Mouse (Mus musculus) heart, embryonic 12.5 days (tissue): ENCODE measurements at regions not wholly inside any gene's neighbourhood (a gene's known extent, or its start where the extent isn't known, plus 50 kb on each side); places are given as distances from the start of the nearest gene placed in this dataset.
"Not testable (repeated sequence)": the region's sequence is repeated elsewhere in the genome, so short reads cannot be mapped to it uniquely, and the experiment has no call there.

Source experiments
- ATAC-seq: fragments of 200-750 bp; cut with Nextera tagmentation; 2 replicates; pipeline ENCODE4 v1.8.0; 2017; ENCODE audit warnings: moderate TSS enrichment, moderate library complexity; ENCODE audit not compliant: insufficient number of reproducible peaks, low FRiP score
- H3K27ac ChIP-seq: fragments of 300-500 bp; sonication (generic); 2 replicates; pipeline ENCODE4 v1.5.1; 2016; ENCODE audit warnings: mild to moderate bottlenecking, moderate library complexity; ENCODE audit not compliant: poor library complexity, severe bottlenecking
- H3K27me3 ChIP-seq: fragments of 300-500 bp; sonication (generic); replicated peaks from 2 replicates; pipeline ENCODE4 v1.6.1; 2016; ENCODE audit warnings: mild to moderate bottlenecking, moderate library complexity
- H3K36me3 ChIP-seq: fragments of 300-500 bp; sonication (generic); 2 replicates; pipeline ENCODE4 v1.6.1; 2016; ENCODE audit warnings: mild to moderate bottlenecking, moderate library complexity
- H3K4me1 ChIP-seq: fragments of 300-500 bp; sonication (generic); replicated peaks from 2 replicates; pipeline ENCODE4 v1.6.1; 2016; ENCODE audit warnings: mild to moderate bottlenecking
- H3K4me2 ChIP-seq: fragments of 300-500 bp; sonication (generic); 2 replicates; pipeline ENCODE4 v1.6.1; 2016; ENCODE audit warnings: mild to moderate bottlenecking, moderate library complexity
- H3K4me3 ChIP-seq: fragments of 300-500 bp; sonication (generic); 2 replicates; pipeline ENCODE4 v1.5.1; 2016; ENCODE audit warnings: mild to moderate bottlenecking
- H3K9ac ChIP-seq: fragments of 300-500 bp; sonication (generic); 2 replicates; pipeline ENCODE4 v1.6.1; 2016; ENCODE audit warnings: mild to moderate bottlenecking, moderate library complexity
- H3K9me3 ChIP-seq: fragments of 300-500 bp; sonication (generic); replicated peaks from 2 replicates; pipeline ENCODE4 v1.6.1; 2016; ENCODE audit warnings: mild to moderate bottlenecking, moderate library complexity
- WGBS: fragments of 180-500 bp; shearing (Covaris S2); methylation state at CpG from one replicate; pipeline ENCODE4 v1.1.7; 2016; 5-methylcytosine and 5-hydroxymethylcytosine counted together

GRCm38 (mm10) chr14:53750703-53751441 lies 503.0 kb downstream of the Dad1 start:
- 36% methylated on average over 4 of the region's 4 CpGs for WGBS
- no peaks in the 10 kb centered on the region for H3K9me3 ChIP-seq
- ATAC-seq = no peak

DNA sequence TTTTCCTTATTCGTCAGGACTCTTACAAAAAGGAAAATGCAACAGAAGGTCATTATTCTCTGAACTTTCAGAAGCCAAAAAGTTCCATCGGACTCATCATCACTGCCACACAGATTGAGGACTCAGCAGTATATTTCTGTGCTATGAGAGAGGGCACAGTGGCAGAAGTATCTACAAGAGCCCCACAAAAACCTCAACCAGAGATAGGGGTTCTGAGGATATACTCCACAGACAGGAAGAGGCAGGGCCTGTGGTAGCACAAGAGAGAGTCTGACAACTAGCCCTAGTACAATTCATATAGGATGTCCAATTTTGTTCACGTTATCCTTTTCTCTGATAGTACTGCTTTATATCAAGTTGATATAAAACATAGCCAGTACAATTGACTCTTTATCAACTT lies 510.4 kb downstream of the Dad1 start:
- 78% methylated on average over 3 of the region's 3 CpGs for WGBS
- not testable (repeated sequence) for H3K4me3 ChIP-seq, H3K9ac ChIP-seq, H3K27ac ChIP-seq, H3K4me1 ChIP-seq, H3K4me2 ChIP-seq, ATAC-seq, H3K9me3 ChIP-seq, H3K27me3 ChIP-seq, H3K36me3 ChIP-seq

More at GRCm38 (mm10) chr14:53750703-53751441, 503.0 kb downstream of the Dad1 start:
- Histone ChIP-seq H3K36me3 (no peaks in the 10 kb centered on the region), H3K27me3 (no peaks in the 10 kb centered on the region), H3K9ac (no peak overlapping the region), H3K4me2 (no peak overlapping the region), H3K27ac (no peak overlapping the region), H3K4me3 (no peak overlapping the region), H3K4me1 (no peaks in the 10 kb centered on the region)

DNA sequence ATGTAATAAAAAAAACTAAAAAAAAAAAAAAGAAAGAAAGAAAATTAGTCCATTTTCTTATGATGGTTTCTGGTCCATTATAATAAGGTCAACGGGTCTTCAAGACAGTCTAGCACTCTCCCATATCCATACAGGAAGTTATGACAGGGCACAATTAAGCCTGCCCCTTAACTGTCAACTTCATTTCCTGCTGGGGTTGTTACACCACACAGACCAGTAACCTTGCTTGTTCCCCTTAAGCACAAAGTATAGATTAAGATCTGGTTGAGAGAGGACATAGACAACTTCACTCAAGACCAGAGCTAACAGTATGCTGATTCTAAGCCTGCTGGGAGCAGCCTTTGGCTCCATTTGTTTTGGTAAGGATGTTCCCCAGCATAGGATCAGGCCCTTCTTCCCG lies 511.0 kb downstream of the Dad1 start:
- not testable (repeated sequence) for H3K27ac ChIP-seq, H3K9me3 ChIP-seq, H3K9ac ChIP-seq, H3K27me3 ChIP-seq, H3K4me3 ChIP-seq, ATAC-seq, H3K36me3 ChIP-seq, H3K4me1 ChIP-seq, H3K4me2 ChIP-seq
- 64% methylated on average over 2 of the region's 2 CpGs for WGBS

DNA sequence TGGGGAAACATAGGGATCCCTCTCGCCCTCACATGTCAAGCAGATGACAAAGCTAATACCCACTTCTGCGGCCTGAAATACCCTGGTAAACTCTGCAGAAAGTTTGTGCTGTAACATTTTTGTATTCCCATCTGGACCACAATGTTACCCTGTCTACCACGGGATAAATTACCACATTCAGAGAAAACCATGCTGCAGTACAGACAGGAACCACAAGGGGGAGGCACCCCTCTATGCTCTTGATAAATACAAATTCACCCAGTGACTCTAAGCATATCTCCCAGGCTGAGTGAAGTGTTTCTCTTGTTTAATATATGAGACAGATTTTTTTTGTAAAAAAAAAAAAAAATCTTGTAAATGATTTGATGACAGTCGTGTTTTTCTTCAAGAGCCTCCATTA lies 512.7 kb downstream of the Dad1 start:
- H3K4me3 ChIP-seq, H3K4me2 ChIP-seq, H3K27ac ChIP-seq, H3K36me3 ChIP-seq, ATAC-seq, H3K9ac ChIP-seq, H3K4me1 ChIP-seq, H3K27me3 ChIP-seq, H3K9me3 ChIP-seq: not testable (repeated sequence)
- WGBS = 34% methylated on average over 4 of the region's 4 CpGs

DNA sequence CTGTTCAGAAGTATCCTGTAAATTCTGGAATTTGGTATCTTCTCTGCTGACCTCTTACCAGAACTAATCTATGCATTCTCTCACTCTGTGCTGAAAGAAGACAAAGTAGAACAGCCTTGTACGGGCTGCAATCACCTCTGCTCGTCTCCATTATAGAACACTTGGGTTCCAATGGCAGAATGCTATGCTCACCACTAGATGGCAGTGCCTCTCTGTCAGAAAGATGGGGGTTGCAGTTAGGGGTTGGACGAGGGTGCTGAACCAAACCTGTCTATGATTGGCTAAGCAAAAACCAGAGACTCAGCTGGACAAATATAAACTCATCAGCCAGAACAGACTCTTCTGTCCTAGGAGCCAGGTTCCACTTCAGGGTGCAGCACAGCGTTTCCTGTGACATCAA lies 515.9 kb downstream of the Dad1 start:
- H3K9me3 ChIP-seq, ATAC-seq, H3K9ac ChIP-seq, H3K27me3 ChIP-seq, H3K36me3 ChIP-seq, H3K4me2 ChIP-seq, H3K27ac ChIP-seq, H3K4me1 ChIP-seq, H3K4me3 ChIP-seq: not testable (repeated sequence)
- 35% methylated on average over 4 of the region's 4 CpGs for WGBS

DNA sequence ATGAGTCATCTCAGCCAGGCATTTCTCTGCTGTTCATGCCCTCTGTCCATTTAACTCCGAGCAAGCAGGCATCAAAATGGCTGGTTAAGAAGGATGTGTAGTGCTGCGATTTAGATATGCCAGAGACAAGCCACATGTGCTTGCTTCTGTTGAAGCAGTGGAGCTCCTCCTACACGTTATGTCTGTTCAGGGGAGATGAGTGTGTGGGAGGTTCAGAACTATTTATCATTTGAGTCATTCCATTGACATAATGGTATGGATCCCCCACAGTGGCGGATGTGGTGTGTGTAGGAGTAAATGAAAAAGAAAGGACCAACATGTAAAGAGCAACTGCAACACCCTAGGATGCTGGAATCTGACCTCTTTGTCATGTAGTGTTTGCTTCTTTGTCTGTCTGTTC lies 517.6 kb downstream of the Dad1 start:
- not testable (repeated sequence) for H3K4me3 ChIP-seq, H3K4me1 ChIP-seq, H3K9ac ChIP-seq, H3K36me3 ChIP-seq, ATAC-seq, H3K9me3 ChIP-seq, H3K27ac ChIP-seq, H3K4me2 ChIP-seq, H3K27me3 ChIP-seq
- 62% methylated on average over 4 of the region's 4 CpGs for WGBS

- not testable (repeated sequence) for H3K36me3 ChIP-seq, H3K27ac ChIP-seq, H3K9ac ChIP-seq, H3K9me3 ChIP-seq, H3K4me1 ChIP-seq, ATAC-seq, H3K4me2 ChIP-seq, H3K27me3 ChIP-seq, H3K4me3 ChIP-seq
- no CpG with 5 or more reads among the region's 4 CpGs for WGBS
Measured at GRCm38 (mm10) chr14:53731600-53731999, 522.3 kb downstream of the Dad1 start.

DNA sequence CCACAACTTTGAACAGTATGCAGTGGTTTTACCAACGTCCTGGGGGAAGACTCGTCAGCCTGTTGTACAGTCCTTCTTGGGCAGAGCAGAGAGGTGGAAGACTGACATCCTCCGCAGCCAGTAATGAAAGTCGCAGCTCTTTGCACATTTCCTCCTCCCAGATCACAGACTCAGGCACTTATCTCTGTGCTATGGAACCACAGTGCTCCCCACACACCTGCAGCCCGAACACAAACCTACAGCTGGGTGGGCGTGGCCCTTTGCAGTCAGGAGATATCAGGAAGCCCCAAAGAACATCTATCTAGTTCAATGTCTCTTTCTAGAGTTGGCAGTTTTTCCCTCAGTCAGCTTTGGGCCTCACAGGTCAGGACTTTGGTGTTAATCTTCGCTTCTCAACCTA lies 524.0 kb downstream of the Dad1 start:
- H3K9me3 ChIP-seq, ATAC-seq, H3K4me1 ChIP-seq, H3K9ac ChIP-seq, H3K4me3 ChIP-seq, H3K4me2 ChIP-seq, H3K36me3 ChIP-seq, H3K27me3 ChIP-seq, H3K27ac ChIP-seq: not testable (repeated sequence)
- 100% methylated on average over 1 of the region's 7 CpGs for WGBS

DNA sequence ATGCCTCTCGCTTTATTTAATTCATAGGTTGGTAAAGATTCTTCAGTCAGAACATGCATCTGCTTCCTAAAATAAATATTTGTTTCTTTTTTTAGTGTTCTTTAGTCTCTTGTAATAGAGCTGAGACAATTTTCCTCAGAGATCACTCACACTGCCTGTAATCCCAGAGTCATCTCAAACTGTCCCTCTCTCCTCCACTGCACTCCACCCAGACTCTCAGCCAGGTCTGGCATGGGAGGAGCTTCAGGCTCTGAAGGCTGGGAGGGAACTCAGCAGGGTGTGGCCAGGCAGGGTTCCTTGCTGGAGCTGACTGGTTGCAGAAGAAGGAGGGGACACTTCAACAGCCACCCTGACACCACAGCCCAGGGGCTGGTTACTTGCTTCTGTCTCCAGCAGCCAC lies 524.8 kb downstream of the Dad1 start:
- H3K4me1 ChIP-seq, ATAC-seq, H3K36me3 ChIP-seq, H3K9ac ChIP-seq, H3K4me3 ChIP-seq, H3K27me3 ChIP-seq, H3K9me3 ChIP-seq, H3K27ac ChIP-seq, H3K4me2 ChIP-seq: not testable (repeated sequence)
- WGBS = 60% methylated on average over 1 of the region's 1 CpGs

GRCm38 (mm10) chr14:53726914-53727313 lies 527.0 kb downstream of the Dad1 start:
- H3K9ac ChIP-seq, ATAC-seq, H3K4me1 ChIP-seq, H3K36me3 ChIP-seq, H3K4me2 ChIP-seq, H3K27me3 ChIP-seq, H3K9me3 ChIP-seq, H3K27ac ChIP-seq, H3K4me3 ChIP-seq: not testable (repeated sequence)
- WGBS = 47% methylated on average over 2 of the region's 4 CpGs

DNA sequence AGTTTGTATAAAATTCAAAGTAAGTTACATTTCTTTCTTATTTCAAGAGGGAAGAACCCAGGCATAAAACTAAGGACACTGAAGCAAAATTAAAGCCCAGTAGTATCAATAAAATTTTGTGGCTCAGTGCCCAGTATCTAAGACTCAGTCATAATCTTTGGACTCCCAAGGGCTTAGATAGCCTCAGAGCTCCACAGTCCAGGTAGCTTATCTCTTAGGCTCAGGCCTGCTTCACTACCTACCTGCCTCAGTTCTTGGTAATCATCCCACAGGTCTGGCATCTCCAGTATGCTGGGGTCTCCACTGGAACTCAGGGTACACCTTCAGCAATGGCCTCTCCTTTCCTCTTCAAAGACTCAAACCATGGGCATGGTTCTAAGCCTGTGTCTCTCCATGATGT lies 530.3 kb downstream of the Dad1 start:
- H3K27ac ChIP-seq, H3K4me3 ChIP-seq, ATAC-seq, H3K4me2 ChIP-seq, H3K9ac ChIP-seq, H3K9me3 ChIP-seq, H3K36me3 ChIP-seq, H3K4me1 ChIP-seq, H3K27me3 ChIP-seq: not testable (repeated sequence)

DNA sequence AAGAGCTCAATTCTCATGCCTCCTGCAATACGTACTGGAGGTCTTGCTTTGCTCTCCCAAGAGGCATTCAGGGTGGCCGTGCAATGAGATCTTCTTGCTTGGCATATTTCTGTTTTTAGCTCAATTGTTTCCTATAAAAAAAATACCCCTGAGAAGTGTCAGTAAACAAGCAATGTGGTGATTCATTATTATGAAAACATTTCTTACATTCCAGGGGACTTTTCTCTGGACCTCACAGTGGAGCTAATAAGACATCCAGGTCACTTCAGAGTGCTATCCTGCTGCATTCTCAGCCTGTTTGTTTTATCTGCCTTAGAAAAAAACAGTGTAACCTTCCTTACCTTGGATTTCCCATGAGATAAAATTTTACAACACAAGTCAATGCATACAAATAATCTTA lies 532.0 kb downstream of the Dad1 start:
- not testable (repeated sequence) for ATAC-seq, H3K27me3 ChIP-seq, H3K9me3 ChIP-seq, H3K4me3 ChIP-seq, H3K4me1 ChIP-seq, H3K36me3 ChIP-seq, H3K9ac ChIP-seq, H3K4me2 ChIP-seq, H3K27ac ChIP-seq
- WGBS = 66% methylated on average over 2 of the region's 2 CpGs
